9 mouse cellular contexts compared by ENCODE assay signal in genomic region chr5:149329098-149329887, GRCm38 (mm10).
A peak's percentile ranks its signal among the peaks of the same experiment; 100 is the strongest.
DNase-seq lines count a peak whose midpoint lies in the region; ATAC-seq and TF ChIP-seq lines count a peak whose summit lies in the region.
"Had no signal": no experiment of that assay in that cellular context is flagged by ENCODE, and none has a peak within 500 bp of the region (broad histone marks: within the 10 kb centered on the region; RNA-seq: fewer than 3 reads in every experiment).

No protein-coding gene starts in this region.

- H3K27me3 ChIP-seq in heart, embryonic 10.5 days (ENCODE audit: insufficient read depth, poor library complexity, severe bottlenecking): no peaks in the 10 kb centered on the region
- no peaks in the 10 kb centered on the region for H3K27me3 ChIP-seq in heart, adult 2 months (ENCODE audit: control insufficient read depth, insufficient read depth, low read length)
- no peaks in the 10 kb centered on the region for H3K27me3 ChIP-seq in forebrain, embryonic 10.5 days (ENCODE audit: poor library complexity, severe bottlenecking)
- no peaks in the 10 kb centered on the region for H3K27me3 ChIP-seq in kidney, embryonic 14.5 days (ENCODE audit: control insufficient read depth, insufficient read depth, low read length)
- H3K27me3 ChIP-seq in midbrain, embryonic 12.5 days: no peaks in the 10 kb centered on the region
- H3K27me3 ChIP-seq: embryonic facial prominence, embryonic 15.5 days had no signal

- no peak overlapping the region for H3K4me2 ChIP-seq in kidney, embryonic 14.5 days (replicated peaks; ENCODE audit: low read depth, low read length)
- no peak overlapping the region for H3K4me2 ChIP-seq in midbrain, embryonic 12.5 days (replicated peaks)
- H3K4me2 ChIP-seq: embryonic facial prominence, embryonic 15.5 days had no signal

- TF ChIP-seq CTCF in heart, adult 2 months (IDR thresholded peaks at IDR 0.05): no peak

- H3K9me3 ChIP-seq in heart, embryonic 10.5 days: no peaks in the 10 kb centered on the region
- H3K9me3 ChIP-seq in forebrain, embryonic 10.5 days: no peaks in the 10 kb centered on the region
- no peaks in the 10 kb centered on the region for H3K9me3 ChIP-seq in kidney, embryonic 14.5 days (ENCODE audit: control insufficient read depth, low read length)
- H3K9me3 ChIP-seq in midbrain, embryonic 12.5 days: no peaks in the 10 kb centered on the region
- H3K9me3 ChIP-seq: embryonic facial prominence, embryonic 15.5 days had no signal

- TF ChIP-seq POLR2A in heart, adult 2 months (IDR thresholded peaks at IDR 0.05; ENCODE audit: insufficient read depth, low read depth, low read length): no peak

- no peak for TF ChIP-seq EP300 in heart, adult 2 months (IDR thresholded peaks at IDR 0.05; ENCODE audit: insufficient read depth, low read depth, low read length)

- DNase-seq in heart, embryonic 10.5 days (ENCODE audit: low spot score): no peak
- DNase-seq in heart, adult 2 months: no peak
- DNase-seq in forebrain, embryonic 10.5 days (ENCODE audit: extremely low spot score, low spot score): no peak
- DNase-seq in heart, postnatal 10 days: no peak
- DNase-seq in embryo, embryonic 9.5 days (ENCODE audit: extremely low spot score): no peak
- DNase-seq in layer of hippocampus, adult 9-10 months (ENCODE audit: low spot score): no peak

- ATAC-seq in kidney, embryonic 14.5 days (ENCODE audit: low FRiP score, low TSS enrichment): no peak
- ATAC-seq in midbrain, embryonic 12.5 days (ENCODE audit: low FRiP score, low read depth): no peak

- H3K4me1 ChIP-seq in heart, embryonic 10.5 days: peaks cover 43% of the 10 kb centered on the region
- H3K4me1 ChIP-seq in heart, adult 2 months (ENCODE audit: control insufficient read depth, insufficient read depth, low read length): no peaks in the 10 kb centered on the region
- peaks cover 59% of the 10 kb centered on the region for H3K4me1 ChIP-seq in forebrain, embryonic 10.5 days
- H3K4me1 ChIP-seq in kidney, embryonic 14.5 days (ENCODE audit: control insufficient read depth, insufficient read depth, low read length): peaks cover 38% of the 10 kb centered on the region
- peaks cover 12% of the 10 kb centered on the region; the same call in 1 of the 2 replicates for H3K4me1 ChIP-seq in midbrain, embryonic 12.5 days

- WGBS in heart, embryonic 10.5 days: 60% methylated on average over 12 of the region's 12 CpGs
- WGBS in heart, adult 2 months: 76% methylated on average over 12 of the region's 12 CpGs
- 50% methylated on average over 12 of the region's 12 CpGs for WGBS in forebrain, embryonic 10.5 days
- WGBS in kidney, embryonic 14.5 days: 36% methylated on average over 12 of the region's 12 CpGs
- WGBS in midbrain, embryonic 12.5 days: 54% methylated on average over 12 of the region's 12 CpGs

- intact Hi-C loops in heart, adult 2 months (cut with DNase I): no loop called here
- intact Hi-C loops in heart, postnatal 10 days (cut with DNase I): no loop called here

- no peak overlapping the region for H3K4me3 ChIP-seq in heart, embryonic 10.5 days
- no peak overlapping the region for H3K4me3 ChIP-seq in heart, adult 2 months
- no peak overlapping the region for H3K4me3 ChIP-seq in forebrain, embryonic 10.5 days
- no peak overlapping the region for H3K4me3 ChIP-seq in kidney, embryonic 14.5 days (ENCODE audit: low read length)
- H3K4me3 ChIP-seq in midbrain, embryonic 12.5 days: no peak overlapping the region
- H3K4me3 ChIP-seq: embryonic facial prominence, embryonic 15.5 days had no signal

- no peaks in the 10 kb centered on the region for H3K36me3 ChIP-seq in heart, embryonic 10.5 days
- H3K36me3 ChIP-seq in heart, adult 2 months (ENCODE audit: control insufficient read depth, insufficient read depth, low read length): no peaks in the 10 kb centered on the region
- H3K36me3 ChIP-seq in forebrain, embryonic 10.5 days (replicated peaks): no peaks in the 10 kb centered on the region
- no peaks in the 10 kb centered on the region for H3K36me3 ChIP-seq in kidney, embryonic 14.5 days (ENCODE audit: control insufficient read depth, insufficient read depth, low read length)
- no peaks in the 10 kb centered on the region for H3K36me3 ChIP-seq in midbrain, embryonic 12.5 days
- H3K36me3 ChIP-seq: embryonic facial prominence, embryonic 15.5 days had no signal

- H3K9ac ChIP-seq in heart, adult 2 months (ENCODE audit: low read depth, low read length): no peak overlapping the region
- H3K9ac ChIP-seq in kidney, embryonic 14.5 days (ENCODE audit: low read depth, low read length): no peak overlapping the region; the same call in 1 of the 2 replicates
- no peak overlapping the region for H3K9ac ChIP-seq in midbrain, embryonic 12.5 days (replicated peaks)
- H3K9ac ChIP-seq: embryonic facial prominence, embryonic 15.5 days had no signal

- H3K79me2 ChIP-seq in heart, adult 2 months (replicated peaks; ENCODE audit: control insufficient read depth, insufficient read depth, low read length): no peaks in the 10 kb centered on the region

- H3K27ac ChIP-seq in heart, embryonic 10.5 days: peak overlapping the region; percentile 56; the same call in 1 of the 2 replicates
- H3K27ac ChIP-seq in heart, adult 2 months: no peak overlapping the region
- H3K27ac ChIP-seq in forebrain, embryonic 10.5 days: peak overlapping the region; percentile 59
- H3K27ac ChIP-seq in kidney, embryonic 14.5 days (ENCODE audit: low read depth, low read length): peak overlapping the region; percentile 59; the same call in 1 of the 2 replicates
- peak overlapping the region; percentile 31; the same call in 1 of the 2 replicates for H3K27ac ChIP-seq in midbrain, embryonic 12.5 days (replicated peaks)
- H3K27ac ChIP-seq: embryonic facial prominence, embryonic 15.5 days had no signal
